Mouse (Mus musculus) erythroblast, embryonic 14.5 days (primary cell): ENCODE measurements around the gene Pde10a.

Source experiments
- GATA1 ChIP-seq: IDR thresholded peaks from 2 replicates; pipeline ENCODE4 v1.6.1; 2012; ENCODE audit warnings: low read length, inconsistent platforms, mixed read lengths
- TAL1 ChIP-seq: IDR thresholded peaks from 3 replicates; pipeline ENCODE4 v1.6.1; 2012; ENCODE audit warnings: low read length, inconsistent platforms, mixed read lengths

GRCm38 (mm10) chr17:8775571-8776161, 250.5 kb downstream of the Pde10a start:
- TF ChIP-seq GATA1 (no peak), TAL1 (no peak)
